Mouse (Mus musculus): Measurements from ENCODE around the gene Tesc.
A peak's percentile ranks its signal among the peaks of the same experiment; 100 is the strongest.

Gene Tesc

GRCm38 (mm10) chr5:118079839-118080250 lies 52.3 kb downstream of the Tesc start:
- DNase-seq = no peak

GRCm38 (mm10) chr5:118081374-118081949 lies 53.9 kb downstream of the Tesc start:
- no peak for DNase-seq

GRCm38 (mm10) chr5:118081996-118082395 lies 54.5 kb downstream of the Tesc start:
- DNase-seq = no peak

GRCm38 (mm10) chr5:118083060-118083638 lies 55.6 kb downstream of the Tesc start:
- no peak for DNase-seq

GRCm38 (mm10) chr5:118084171-118084727 lies 56.7 kb downstream of the Tesc start:
- no peak for DNase-seq

GRCm38 (mm10) chr5:118085313-118085712 lies 57.8 kb downstream of the Tesc start:
- DNase-seq = no peak

GRCm38 (mm10) chr5:118086956-118087355 lies 59.4 kb downstream of the Tesc start:
- no peak for DNase-seq

GRCm38 (mm10) chr5:118089102-118089501 lies 61.6 kb downstream of the Tesc start:
- no peak for DNase-seq

- DNase-seq = no peak
Observed at GRCm38 (mm10) chr5:118090101-118090500, 62.6 kb downstream of the Tesc start.

GRCm38 (mm10) chr5:118090837-118091236 lies 63.3 kb downstream of the Tesc start:
- DNase-seq = peak; percentile 57

- no peak for DNase-seq
Observed at GRCm38 (mm10) chr5:118093321-118094035, 65.9 kb downstream of the Tesc start.

- DNase-seq = no peak
Observed at GRCm38 (mm10) chr5:118095433-118095832, 67.9 kb downstream of the Tesc start.

GRCm38 (mm10) chr5:118095849-118096248 lies 68.3 kb downstream of the Tesc start:
- no peak for DNase-seq

GRCm38 (mm10) chr5:118096317-118096716 lies 68.8 kb downstream of the Tesc start:
- no peak for DNase-seq

GRCm38 (mm10) chr5:118099069-118099869 lies 71.7 kb downstream of the Tesc start:
- DNase-seq = no peak

GRCm38 (mm10) chr5:118099870-118100478 lies 72.4 kb downstream of the Tesc start:
- no peak for DNase-seq

- DNase-seq = no peak
Observed at GRCm38 (mm10) chr5:118105536-118105935, 78.0 kb downstream of the Tesc start.

- no peak for DNase-seq
Observed at GRCm38 (mm10) chr5:118106667-118107066, 79.1 kb downstream of the Tesc start.

- no peak for DNase-seq
Observed at GRCm38 (mm10) chr5:118108124-118108793, 80.7 kb downstream of the Tesc start.

- no peak for DNase-seq
Observed at GRCm38 (mm10) chr5:118108794-118109440, 81.4 kb downstream of the Tesc start.

Measured in liver (tissue).